Mouse (Mus musculus): Measurements from ENCODE around the gene Arhgap32.

GRCm38 (mm10) chr9:32312208-32312607, 196.3 kb downstream of the Arhgap32 start:
- no peak for TF ChIP-seq CTCF (IDR thresholded peaks at IDR 0.05; ENCODE audit: borderline replicate concordance, insufficient read depth, low read length)
- TF ChIP-seq POLR2A (IDR thresholded peaks at IDR 0.05; ENCODE audit: low read depth, low read length) = no peak
